Mouse (Mus musculus): ENCODE measurements around the gene Ccdc102a. TPM values are rescaled to one million over a fixed set of nuclear protein-coding genes. Genes with fewer than 3 reads are reported as not detected.

Gene Ccdc102a
- polyA plus RNA-seq, 1 experiment from 2014 or later = 9.1 TPM

DNA sequence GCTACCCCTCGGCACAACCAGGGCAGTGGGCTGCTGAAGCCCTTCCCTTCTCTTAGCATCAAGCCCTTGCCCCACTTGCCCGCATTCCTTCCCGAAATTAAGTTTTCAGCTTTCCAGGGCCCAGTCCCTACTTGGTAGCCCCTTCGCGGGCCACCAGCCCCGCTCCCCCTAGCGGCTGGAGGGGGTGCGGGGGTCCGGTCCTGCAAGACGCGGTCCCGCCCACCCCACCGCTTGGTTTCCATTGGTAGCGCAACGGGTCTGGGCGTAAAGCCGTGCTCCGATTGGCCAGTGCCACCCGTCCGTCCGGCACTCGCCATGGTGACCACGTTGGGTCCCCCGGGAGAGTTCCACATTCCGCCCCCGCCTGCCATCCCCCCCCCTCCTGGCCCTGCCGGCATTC is 546 bp downstream of the Ccdc102a start:
- ATAC-seq = peak; percentile 85
- H3K4me1 ChIP-seq = peaks cover 83% of the 10 kb centered on the region
- H3K36me3 ChIP-seq = peaks cover 7% of the 10 kb centered on the region; the same call in 1 of the 2 replicates
- H3K27ac ChIP-seq = peak overlapping the region; percentile 69
- H3K27me3 ChIP-seq (replicated peaks) = peaks cover 30% of the 10 kb centered on the region
- H3K4me3 ChIP-seq = peak overlapping the region; percentile 75
- H3K9me3 ChIP-seq (replicated peaks) = no peaks in the 10 kb centered on the region
- WGBS (ENCODE audit: insufficient replicate concordance) = under 1% methylated on average over 27 of the region's 27 CpGs
- H3K9ac ChIP-seq = peak overlapping the region; percentile 79
- peak overlapping the region; percentile 97 for H3K4me2 ChIP-seq

DNA sequence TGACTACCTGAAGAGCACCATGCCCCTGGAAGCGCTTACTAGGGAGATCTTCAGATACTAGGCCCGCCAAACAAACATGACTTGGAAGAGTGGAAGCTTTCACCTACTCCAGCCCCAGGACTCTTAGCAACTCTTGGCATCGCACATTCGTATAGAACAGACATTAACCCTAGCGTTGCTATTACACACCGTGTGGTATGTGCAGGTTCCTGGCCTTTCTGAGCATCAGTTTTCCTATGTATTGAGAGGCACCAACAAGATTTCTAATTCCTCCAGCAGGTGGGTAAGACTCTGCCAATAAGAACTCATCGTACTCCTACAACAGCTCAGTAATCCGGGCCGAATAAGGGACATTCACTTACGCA is 956 bp downstream of the Ccdc102a start:
- Histone ChIP-seq H3K4me1 (peaks cover 79% of the 10 kb centered on the region), H3K27me3 (replicated peaks) (peaks cover 31% of the 10 kb centered on the region), H3K4me2 (peak overlapping the region; percentile 97), H3K36me3 (peaks cover 11% of the 10 kb centered on the region; the same call in 1 of the 2 replicates), H3K27ac (peak overlapping the region; percentile 50), H3K9me3 (replicated peaks) (no peaks in the 10 kb centered on the region), H3K4me3 (peak overlapping the region; percentile 75), H3K9ac (peak overlapping the region; percentile 79)
- peak; percentile 23 for ATAC-seq
- 3% methylated on average over 10 of the region's 10 CpGs for WGBS (ENCODE audit: insufficient replicate concordance)

DNA sequence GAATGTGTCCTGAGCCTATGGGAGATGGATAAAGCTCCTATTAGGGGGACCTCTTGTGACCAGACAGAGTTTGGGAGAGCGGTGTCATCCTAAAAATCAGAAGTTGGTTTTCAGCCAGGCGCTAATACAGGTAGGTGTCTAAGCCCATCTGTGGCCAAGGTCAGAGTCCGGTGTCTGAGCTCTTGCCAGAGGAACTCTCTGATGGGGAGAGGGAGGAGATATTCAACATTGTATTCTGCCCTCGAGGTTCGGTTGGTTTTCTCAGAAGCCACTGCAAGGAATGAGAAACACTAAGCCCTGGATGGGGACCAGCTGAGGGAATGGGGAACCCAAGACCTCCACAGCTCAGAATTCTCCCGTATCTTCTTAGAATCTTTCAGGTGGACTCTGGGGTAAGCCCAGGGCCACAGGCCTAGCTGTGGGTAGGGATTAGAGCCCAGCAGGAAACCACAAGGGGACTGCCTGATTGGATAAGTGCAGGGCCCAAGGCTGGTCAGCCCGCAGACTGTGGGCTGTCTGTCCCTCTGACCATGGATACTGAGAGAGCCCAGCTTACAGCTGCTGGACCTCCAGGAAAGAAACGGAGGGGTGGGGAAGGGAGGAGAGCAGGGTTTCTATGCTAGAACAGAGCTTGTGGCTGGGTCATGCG is 1.5 kb downstream of the Ccdc102a start:
- Histone ChIP-seq H3K4me3 (peak overlapping the region; percentile 75), H3K27me3 (replicated peaks) (peaks cover 31% of the 10 kb centered on the region), H3K9me3 (replicated peaks) (no peaks in the 10 kb centered on the region), H3K27ac (peak overlapping the region; percentile 50; the same call in 1 of the 2 replicates), H3K4me1 (peaks cover 74% of the 10 kb centered on the region), H3K9ac (peak overlapping the region; percentile 79), H3K4me2 (peak overlapping the region; percentile 97), H3K36me3 (peaks cover 16% of the 10 kb centered on the region)
- no peak for ATAC-seq
- 27% methylated on average over 9 of the region's 9 CpGs for WGBS (ENCODE audit: insufficient replicate concordance)

DNA sequence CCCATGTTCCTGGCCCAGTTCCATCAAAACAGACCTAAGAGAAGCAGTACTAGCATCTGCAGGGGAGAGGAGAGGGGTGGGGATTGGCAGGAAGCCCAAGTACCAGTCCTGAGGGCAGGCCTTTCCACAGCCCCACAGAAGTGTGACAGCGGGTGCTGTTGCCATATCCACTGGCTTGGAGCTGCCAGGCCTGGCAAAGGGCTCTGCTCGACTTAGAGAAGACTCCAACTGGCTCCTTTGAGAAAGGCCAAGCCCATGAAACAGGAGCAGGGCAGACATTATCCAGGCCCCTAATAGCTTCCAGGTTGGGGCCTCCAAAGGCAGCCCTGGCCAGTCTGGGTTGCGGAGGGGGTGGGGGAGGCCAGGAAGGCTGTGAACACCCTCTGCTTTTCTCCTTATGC is 3.2 kb downstream of the Ccdc102a start:
- WGBS (ENCODE audit: insufficient replicate concordance) = 68% methylated on average over 3 of the region's 3 CpGs
- no peaks in the 10 kb centered on the region for H3K9me3 ChIP-seq (replicated peaks)
- H3K27me3 ChIP-seq (replicated peaks) = peaks cover 31% of the 10 kb centered on the region
- H3K9ac ChIP-seq = no peak overlapping the region
- no peak overlapping the region for H3K4me3 ChIP-seq
- ATAC-seq = no peak
- peaks cover 63% of the 10 kb centered on the region for H3K4me1 ChIP-seq
- peaks cover 26% of the 10 kb centered on the region for H3K36me3 ChIP-seq
- H3K27ac ChIP-seq = no peak overlapping the region
- H3K4me2 ChIP-seq = no peak overlapping the region

DNA sequence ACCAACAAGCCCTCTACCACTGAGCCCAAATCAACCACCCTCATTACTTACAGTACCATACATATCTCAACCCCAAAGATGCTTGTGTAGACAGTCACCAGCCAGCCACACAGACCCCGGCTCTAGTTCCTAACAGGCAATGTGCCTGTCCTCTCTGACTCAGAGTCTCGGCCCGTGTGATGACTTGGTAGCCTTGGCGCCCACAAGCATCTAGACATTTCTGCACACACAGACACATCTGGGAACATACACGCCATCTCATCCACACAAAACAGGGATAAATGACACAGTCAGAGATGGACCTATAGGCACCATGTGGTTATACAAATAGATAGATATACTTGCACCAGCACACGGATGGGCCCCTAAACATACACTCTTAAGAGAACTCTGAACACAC is 3.6 kb downstream of the Ccdc102a start:
- Histone ChIP-seq H3K4me1 (peaks cover 58% of the 10 kb centered on the region), H3K4me3 (no peak overlapping the region), H3K36me3 (peaks cover 28% of the 10 kb centered on the region), H3K9me3 (replicated peaks) (no peaks in the 10 kb centered on the region), H3K27ac (no peak overlapping the region), H3K27me3 (replicated peaks) (peaks cover 31% of the 10 kb centered on the region), H3K4me2 (no peak overlapping the region), H3K9ac (no peak overlapping the region)
- 81% methylated on average over 6 of the region's 6 CpGs for WGBS (ENCODE audit: insufficient replicate concordance)
- ATAC-seq = no peak

DNA sequence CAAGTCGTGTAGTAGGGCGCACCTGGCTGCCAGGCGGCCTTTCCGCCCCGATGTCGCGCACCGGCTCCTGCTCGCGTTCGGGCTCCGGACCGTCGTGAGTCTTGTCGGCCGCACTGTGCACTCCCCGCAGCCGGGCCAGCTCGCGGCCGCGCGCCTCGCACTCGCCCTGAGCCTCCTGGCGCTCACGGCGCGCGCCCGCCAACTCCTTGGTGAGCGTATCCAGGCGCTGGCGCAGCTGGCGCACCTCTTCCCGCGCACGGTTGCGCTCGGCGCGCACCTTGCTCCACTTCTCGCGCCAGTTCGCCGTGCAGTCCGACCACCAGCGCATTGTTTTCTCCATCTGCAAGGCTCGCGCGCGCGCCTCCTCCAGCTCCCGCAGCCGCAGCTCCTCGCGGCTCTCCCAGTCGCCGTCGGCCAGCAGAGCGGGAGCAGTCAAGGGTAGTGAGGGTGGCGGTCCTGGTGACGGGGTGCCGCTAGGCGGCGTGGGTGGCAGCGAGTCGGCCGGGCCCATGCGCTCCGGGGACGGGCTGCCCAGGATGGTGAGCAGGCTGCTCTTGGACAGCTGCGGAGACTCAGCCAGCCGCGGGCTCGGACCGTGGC is 4.7 kb downstream of the Ccdc102a start:
- ATAC-seq = no peak
- Histone ChIP-seq H3K9me3 (replicated peaks) (no peaks in the 10 kb centered on the region), H3K27ac (no peak overlapping the region), H3K4me2 (peak overlapping the region; percentile 68), H3K27me3 (replicated peaks) (peaks cover 31% of the 10 kb centered on the region), H3K4me3 (peak overlapping the region; percentile 36), H3K9ac (no peak overlapping the region), H3K4me1 (peaks cover 55% of the 10 kb centered on the region), H3K36me3 (peaks cover 31% of the 10 kb centered on the region)
- 37% methylated on average over 77 of the region's 77 CpGs for WGBS (ENCODE audit: insufficient replicate concordance)

DNA sequence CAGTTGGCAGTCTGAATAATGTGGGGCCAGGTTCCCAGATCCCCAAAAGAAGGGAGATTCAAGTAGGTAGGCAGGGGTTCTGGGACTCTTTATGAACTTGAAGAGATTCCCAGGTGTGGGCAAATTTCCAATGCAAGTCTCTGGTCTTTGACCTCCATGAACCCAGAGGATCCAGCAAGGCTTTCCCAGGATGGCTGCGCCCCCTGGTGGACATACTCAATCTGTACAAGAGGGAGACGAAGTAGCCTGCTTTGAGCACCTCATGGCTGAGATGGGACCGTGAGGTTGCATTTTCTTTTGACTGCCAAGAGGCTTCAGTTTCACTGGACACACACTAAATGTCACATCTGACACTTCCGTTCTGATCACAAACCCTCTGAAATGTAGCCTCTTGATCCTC is 9.1 kb downstream of the Ccdc102a start:
- Histone ChIP-seq H3K4me2 (no peak overlapping the region), H3K36me3 (peaks cover 53% of the 10 kb centered on the region), H3K4me1 (peaks cover 19% of the 10 kb centered on the region), H3K4me3 (no peak overlapping the region), H3K27me3 (replicated peaks) (peaks cover 16% of the 10 kb centered on the region), H3K9me3 (replicated peaks) (no peaks in the 10 kb centered on the region), H3K9ac (no peak overlapping the region), H3K27ac (0 out of 2 replicates have a peak overlapping the region, but pooled peaks have one; percentile 8)
- 10% methylated on average over 4 of the region's 4 CpGs for WGBS (ENCODE audit: insufficient replicate concordance)
- ATAC-seq = peak; percentile 71

DNA sequence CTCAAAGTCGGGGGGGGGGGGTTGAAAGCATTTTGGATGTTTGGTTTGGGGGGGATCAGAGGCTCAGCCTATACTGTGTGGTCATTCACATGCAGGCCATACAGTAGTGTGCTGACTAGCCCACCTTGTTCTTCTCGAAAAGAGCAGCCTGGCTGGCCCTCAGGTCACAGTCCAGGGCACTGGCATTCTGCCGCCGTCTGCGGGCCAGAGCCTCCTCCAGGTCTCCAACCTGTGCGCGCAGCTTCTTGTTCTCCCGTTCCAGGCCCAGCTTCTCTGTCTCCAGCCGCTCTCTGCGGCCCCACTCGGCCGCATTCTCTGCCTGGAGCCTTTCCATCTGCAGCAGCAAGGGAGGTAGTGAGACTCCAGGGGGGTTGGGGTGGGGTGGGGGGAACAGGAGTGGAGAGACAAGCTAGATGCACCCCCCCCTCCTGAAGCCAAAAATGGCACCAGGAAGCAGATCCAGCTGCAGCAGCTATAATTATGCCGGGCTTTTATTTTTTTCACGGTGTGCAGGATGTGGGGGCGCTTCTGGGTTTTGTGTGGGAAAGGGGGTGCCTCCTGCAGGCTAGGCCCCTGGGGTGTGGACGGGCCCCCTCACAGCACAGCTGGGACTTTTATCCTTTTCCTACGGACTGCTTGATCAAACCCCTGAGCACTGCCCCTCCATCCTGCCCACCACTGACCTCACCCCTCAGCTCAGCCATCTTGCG is 10.2 kb downstream of the Ccdc102a start:
- ATAC-seq = no peak

DNA sequence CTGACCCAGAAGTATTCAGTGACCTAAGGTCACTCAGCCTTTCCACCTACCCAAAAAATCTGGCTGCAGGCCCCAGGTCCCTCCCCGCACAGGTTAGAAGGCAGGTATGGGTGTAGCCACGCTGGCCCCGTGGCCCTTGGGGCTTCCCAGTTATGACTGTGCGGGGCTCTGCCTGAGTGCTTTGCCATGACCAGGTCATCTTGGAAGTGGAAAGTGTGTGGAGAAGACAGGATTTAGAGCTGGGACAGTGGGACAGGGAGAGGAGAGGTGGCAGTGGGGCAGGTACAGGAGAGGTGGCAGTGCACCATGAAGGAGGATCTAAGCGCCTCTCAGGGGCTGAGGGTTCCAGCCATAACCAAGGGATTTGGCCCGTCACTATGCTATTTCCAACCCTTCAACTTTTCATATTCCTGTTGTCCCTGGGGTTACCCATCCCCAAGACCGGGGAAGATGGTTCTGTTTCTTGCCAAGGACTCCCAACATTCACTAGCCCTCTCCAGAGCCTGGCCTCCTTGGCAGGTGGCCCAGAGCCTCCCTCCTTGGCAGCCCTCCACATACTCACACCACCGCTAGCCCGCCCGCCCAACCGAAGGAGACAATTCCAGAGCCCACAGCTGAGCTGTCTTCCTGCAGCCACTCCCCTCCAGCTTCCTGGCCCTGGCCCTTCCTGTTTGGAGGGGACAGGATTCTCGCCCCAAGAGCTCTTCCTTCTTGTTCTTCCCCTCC is 13.3 kb downstream of the Ccdc102a start:
- Histone ChIP-seq H3K4me1 (peaks cover 36% of the 10 kb centered on the region), H3K4me2 (no peak overlapping the region), H3K36me3 (peaks cover 34% of the 10 kb centered on the region), H3K9ac (no peak overlapping the region), H3K27me3 (replicated peaks) (no peaks in the 10 kb centered on the region), H3K9me3 (replicated peaks) (no peaks in the 10 kb centered on the region), H3K4me3 (no peak overlapping the region), H3K27ac (peak overlapping the region; percentile 52)
- 81% methylated on average over 12 of the region's 12 CpGs for WGBS (ENCODE audit: insufficient replicate concordance)
- ATAC-seq = no peak

More for the DNA sequence above, 10.2 kb downstream of the Ccdc102a start:
- H3K4me1 ChIP-seq = peaks cover 8% of the 10 kb centered on the region
- H3K36me3 ChIP-seq = peaks cover 52% of the 10 kb centered on the region
- H3K4me2 ChIP-seq = no peak overlapping the region
- no peak overlapping the region for H3K4me3 ChIP-seq
- WGBS (ENCODE audit: insufficient replicate concordance) = 85% methylated on average over 18 of the region's 18 CpGs
- H3K27me3 ChIP-seq (replicated peaks) = peaks cover 5% of the 10 kb centered on the region
- H3K27ac ChIP-seq = no peak overlapping the region
- H3K9me3 ChIP-seq (replicated peaks) = no peaks in the 10 kb centered on the region
- no peak overlapping the region for H3K9ac ChIP-seq

DNA sequence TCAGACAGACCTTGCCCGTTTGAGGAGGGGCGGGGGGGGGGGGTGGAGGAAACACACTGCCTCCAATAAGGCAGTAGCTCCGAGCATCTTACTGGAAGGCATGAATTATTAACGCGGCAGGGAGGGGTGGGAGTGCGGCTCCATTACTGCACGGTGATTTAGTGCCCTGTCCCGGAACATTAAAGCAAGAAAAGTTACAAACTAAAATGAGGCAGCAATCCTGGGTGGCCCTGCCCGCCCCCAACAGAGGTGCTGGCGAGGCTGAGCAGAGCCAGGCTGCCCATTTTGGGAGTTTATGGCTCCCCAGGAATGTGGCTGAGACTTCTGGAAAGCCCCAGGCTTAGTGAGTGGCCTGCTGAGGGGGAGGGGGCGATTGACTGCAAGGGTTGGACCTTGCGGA is 14.2 kb downstream of the Ccdc102a start:
- H3K4me3 ChIP-seq = no peak overlapping the region
- peaks cover 41% of the 10 kb centered on the region for H3K4me1 ChIP-seq
- WGBS (ENCODE audit: insufficient replicate concordance) = 82% methylated on average over 12 of the region's 12 CpGs
- H3K9me3 ChIP-seq (replicated peaks) = no peaks in the 10 kb centered on the region
- peaks cover 33% of the 10 kb centered on the region for H3K36me3 ChIP-seq
- H3K27me3 ChIP-seq (replicated peaks) = no peaks in the 10 kb centered on the region
- H3K27ac ChIP-seq = 0 out of 2 replicates have a peak overlapping the region, but pooled peaks have one; percentile 5
- H3K9ac ChIP-seq = no peak overlapping the region
- no peak for ATAC-seq
- H3K4me2 ChIP-seq = no peak overlapping the region

DNA sequence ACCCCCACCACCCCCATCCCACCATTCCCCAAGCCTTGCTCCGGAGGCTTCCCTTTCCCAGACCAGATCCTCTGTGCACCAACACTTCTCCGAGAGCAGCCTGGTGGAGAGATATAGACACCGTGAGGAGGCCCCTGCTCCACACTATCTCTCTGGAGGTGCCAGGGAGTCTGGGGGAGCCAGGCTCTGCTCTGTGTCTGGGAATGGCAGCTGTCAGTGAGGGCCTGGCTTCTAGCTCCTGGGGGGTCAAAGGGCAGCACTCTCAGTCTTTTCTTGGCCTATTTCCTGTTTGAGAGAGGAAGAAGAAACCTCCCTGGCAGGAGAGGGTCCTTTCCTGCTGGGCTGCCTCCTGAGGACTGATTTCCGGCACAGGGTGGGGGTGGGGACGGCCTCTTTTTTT is 16.9 kb downstream of the Ccdc102a start:
- Histone ChIP-seq H3K4me1 (peaks cover 64% of the 10 kb centered on the region), H3K36me3 (peaks cover 15% of the 10 kb centered on the region), H3K27me3 (replicated peaks) (peaks cover 3% of the 10 kb centered on the region; the same call in 1 of the 2 replicates), H3K9me3 (replicated peaks) (no peaks in the 10 kb centered on the region), H3K4me3 (peak overlapping the region; percentile 25), H3K27ac (peak overlapping the region; percentile 100), H3K4me2 (peak overlapping the region; percentile 83), H3K9ac (peak overlapping the region; percentile 62)
- WGBS (ENCODE audit: insufficient replicate concordance) = 12% methylated on average over 5 of the region's 5 CpGs
- ATAC-seq = peak; percentile 28; the same call in 1 of the 2 replicates
